Mouse (Mus musculus) heart, embryonic 12.5 days (tissue): ENCODE measurements around the gene H2-M10.1. TPM values are rescaled to one million over a fixed set of nuclear protein-coding genes. Genes with fewer than 3 reads are reported as not detected.

Source experiments
- ATAC-seq: fragments of 200-750 bp; cut with Nextera tagmentation; 2 replicates; pipeline ENCODE4 v1.8.0; 2017; ENCODE audit warnings: moderate TSS enrichment, moderate library complexity; ENCODE audit not compliant: insufficient number of reproducible peaks, low FRiP score
- H3K27ac ChIP-seq: fragments of 300-500 bp; sonication (generic); 2 replicates; pipeline ENCODE4 v1.5.1; 2016; ENCODE audit warnings: mild to moderate bottlenecking, moderate library complexity; ENCODE audit not compliant: poor library complexity, severe bottlenecking
- H3K27me3 ChIP-seq: fragments of 300-500 bp; sonication (generic); replicated peaks from 2 replicates; pipeline ENCODE4 v1.6.1; 2016; ENCODE audit warnings: mild to moderate bottlenecking, moderate library complexity
- H3K36me3 ChIP-seq: fragments of 300-500 bp; sonication (generic); 2 replicates; pipeline ENCODE4 v1.6.1; 2016; ENCODE audit warnings: mild to moderate bottlenecking, moderate library complexity
- H3K4me1 ChIP-seq: fragments of 300-500 bp; sonication (generic); replicated peaks from 2 replicates; pipeline ENCODE4 v1.6.1; 2016; ENCODE audit warnings: mild to moderate bottlenecking
- H3K4me2 ChIP-seq: fragments of 300-500 bp; sonication (generic); 2 replicates; pipeline ENCODE4 v1.6.1; 2016; ENCODE audit warnings: mild to moderate bottlenecking, moderate library complexity
- H3K4me3 ChIP-seq: fragments of 300-500 bp; sonication (generic); 2 replicates; pipeline ENCODE4 v1.5.1; 2016; ENCODE audit warnings: mild to moderate bottlenecking
- H3K9ac ChIP-seq: fragments of 300-500 bp; sonication (generic); 2 replicates; pipeline ENCODE4 v1.6.1; 2016; ENCODE audit warnings: mild to moderate bottlenecking, moderate library complexity
- H3K9me3 ChIP-seq: fragments of 300-500 bp; sonication (generic); replicated peaks from 2 replicates; pipeline ENCODE4 v1.6.1; 2016; ENCODE audit warnings: mild to moderate bottlenecking, moderate library complexity
- WGBS: fragments of 180-500 bp; shearing (Covaris S2); methylation state at CpG from one replicate; pipeline ENCODE4 v1.1.7; 2016; 5-methylcytosine and 5-hydroxymethylcytosine counted together
- polyA plus RNA-seq: library from polyadenylated mRNA; unstranded; fragments of >200 nt; fragmentation: Nextera tagmentation; extraction: Ambion mirVana; gene quantifications from 2 replicates; pipeline ENCODE4 v1.2.1, GENCODE M21; 2016

H2-M10.1 gene
- polyA plus RNA-seq, 1 experiment from 2014 or later: not detected

- 86% methylated on average over 4 of the region's 4 CpGs for WGBS
- ATAC-seq: no peak
- H3K36me3 ChIP-seq: peaks cover 36% of the 10 kb centered on the region
Observed at GRCm38 (mm10) chr17:36281521-36282245, 44.3 kb downstream of the H2-M10.1 start.

DNA sequence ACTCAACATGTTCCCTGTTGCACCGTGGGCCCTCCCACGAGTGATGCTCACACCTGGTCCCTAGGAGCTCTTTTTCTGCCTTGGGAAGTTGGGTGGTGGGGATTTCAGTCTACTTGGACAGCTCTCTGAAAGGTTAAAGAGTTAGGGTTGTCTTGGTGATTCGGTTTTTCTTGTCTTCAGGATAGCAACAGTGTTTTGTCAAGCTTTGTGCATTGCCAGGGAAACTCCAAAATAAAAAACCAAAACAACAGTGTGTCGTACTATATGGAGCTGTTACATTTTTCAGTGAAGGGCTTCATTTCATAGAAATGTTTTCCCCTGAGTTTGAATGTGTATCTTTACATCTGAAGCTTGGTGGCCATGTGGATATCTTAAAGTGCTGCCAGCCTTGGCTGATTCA lies 51.2 kb downstream of the H2-M10.1 start:
- Histone ChIP-seq H3K9ac (no peak overlapping the region), H3K27ac (no peak overlapping the region), H3K27me3 (no peaks in the 10 kb centered on the region), H3K4me3 (no peak overlapping the region), H3K36me3 (peaks cover 31% of the 10 kb centered on the region), H3K9me3 (no peaks in the 10 kb centered on the region), H3K4me2 (no peak overlapping the region), H3K4me1 (peaks cover 33% of the 10 kb centered on the region)
- ATAC-seq: no peak
- 88% methylated on average over 4 of the region's 4 CpGs for WGBS

More at GRCm38 (mm10) chr17:36281521-36282245, 44.3 kb downstream of the H2-M10.1 start:
- no peak overlapping the region for H3K27ac ChIP-seq
- no peak overlapping the region for H3K4me3 ChIP-seq
- no peak overlapping the region for H3K9ac ChIP-seq
- 0 out of 2 replicates have a peak, but pooled peaks cover 5% of the 10 kb centered on the region for H3K4me1 ChIP-seq
- H3K4me2 ChIP-seq: no peak overlapping the region
- H3K9me3 ChIP-seq: peaks cover 12% of the 10 kb centered on the region
- H3K27me3 ChIP-seq: no peaks in the 10 kb centered on the region

DNA sequence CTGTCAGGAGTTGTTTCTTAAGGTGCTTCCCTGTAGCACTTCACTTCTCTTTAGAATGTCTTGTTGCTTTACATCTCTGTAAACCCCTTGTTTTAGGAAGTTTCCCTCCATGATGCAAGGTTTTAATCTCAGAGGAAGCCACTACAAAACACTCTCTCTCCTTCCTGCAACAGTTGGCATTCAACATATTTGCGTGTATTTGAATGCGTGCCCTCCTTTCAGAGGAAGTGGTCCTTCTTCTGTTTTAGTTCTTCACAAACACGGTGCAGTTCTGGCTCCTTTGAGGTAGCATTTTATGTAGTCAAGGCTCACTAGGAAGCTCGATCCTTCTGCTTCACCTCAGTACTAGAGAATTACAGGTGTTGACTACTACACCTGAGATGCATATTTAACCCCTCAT lies 52.2 kb downstream of the H2-M10.1 start:
- no peak overlapping the region; the same call in 1 of the 2 replicates for H3K9ac ChIP-seq
- peaks cover 32% of the 10 kb centered on the region for H3K4me1 ChIP-seq
- no peaks in the 10 kb centered on the region for H3K27me3 ChIP-seq
- no peak overlapping the region for H3K4me2 ChIP-seq
- no peak overlapping the region for H3K27ac ChIP-seq
- 87% methylated on average over 4 of the region's 4 CpGs for WGBS
- no peaks in the 10 kb centered on the region for H3K9me3 ChIP-seq
- ATAC-seq: no peak
- H3K36me3 ChIP-seq: peaks cover 29% of the 10 kb centered on the region
- H3K4me3 ChIP-seq: no peak overlapping the region

Other genes starting within 250 kb of the H2-M10.1 start
- not detected in 2 replicates for gene Gm19684, start 204.5 kb downstream of the H2-M10.1 start, polyA plus RNA-seq
- gene Gm7030, start 196.7 kb downstream of the H2-M10.1 start, polyA plus RNA-seq: not detected in 2 replicates
- 0.18 TPM in 1 of 2 replicates, not detected in the other for gene Gm8909, start 157.6 kb downstream of the H2-M10.1 start, polyA plus RNA-seq
- gene H2-T3, start 135.9 kb downstream of the H2-M10.1 start, polyA plus RNA-seq: not detected in 2 replicates
- 84.4 and 87.9 TPM in 2 replicates for gene Rpp21, start 68.1 kb downstream of the H2-M10.1 start, polyA plus RNA-seq
- 10.2 and 10.6 TPM in 2 replicates for gene Trim39, start 53.9 kb downstream of the H2-M10.1 start, polyA plus RNA-seq
- not detected in 2 replicates for gene H2-M10.2, start 39.7 kb downstream of the H2-M10.1 start, polyA plus RNA-seq
- not detected in 2 replicates for gene H2-M10.3, start 42.3 kb upstream of the H2-M10.1 start, polyA plus RNA-seq
- gene H2-M10.4, start 136.2 kb upstream of the H2-M10.1 start, polyA plus RNA-seq: not detected in 2 replicates
- not detected in 2 replicates for gene H2-M11, start 220.9 kb upstream of the H2-M10.1 start, polyA plus RNA-seq